Mouse (Mus musculus) hindbrain, embryonic 10.5 days (tissue): ENCODE measurements around the gene Znrd1. TPM values are rescaled to one million over a fixed set of nuclear protein-coding genes. Genes with fewer than 3 reads are reported as not detected.

ENCODE experiments used
- DNase-seq: peaks from one replicate; pipeline ENCODE4 v3.0.0-alpha.2; 2017; ENCODE audit warnings: low spot score
- H3K27ac ChIP-seq: fragments of 300-500 bp; sonication (generic); 2 replicates; pipeline ENCODE4 v1.5.1; 2016; ENCODE audit warnings: mild to moderate bottlenecking, moderate library complexity
- H3K27me3 ChIP-seq: fragments of 300-500 bp; sonication (generic); 2 replicates; pipeline ENCODE4 v1.6.1; 2016; ENCODE audit warnings: mild to moderate bottlenecking; ENCODE audit not compliant: poor library complexity, insufficient read depth, severe bottlenecking
- H3K36me3 ChIP-seq: fragments of 300-500 bp; sonication (generic); 2 replicates; pipeline ENCODE4 v1.6.1; 2016; ENCODE audit warnings: mild to moderate bottlenecking, moderate library complexity
- H3K4me1 ChIP-seq: fragments of 300-500 bp; sonication (generic); replicated peaks from 2 replicates; pipeline ENCODE4 v1.6.1; 2016; ENCODE audit warnings: mild to moderate bottlenecking
- H3K4me3 ChIP-seq: fragments of 300-500 bp; sonication (generic); 2 replicates; pipeline ENCODE4 v1.5.1; 2016; ENCODE audit warnings: mild to moderate bottlenecking, moderate library complexity
- H3K9me3 ChIP-seq: fragments of 300-500 bp; sonication (generic); 2 replicates; pipeline ENCODE4 v1.6.1; 2016; ENCODE audit warnings: mild to moderate bottlenecking, moderate library complexity
- WGBS: fragments of 180-500 bp; shearing (Covaris S2); methylation state at CpG from one replicate; pipeline ENCODE4 v1.1.7; 2016; 5-methylcytosine and 5-hydroxymethylcytosine counted together
- polyA plus RNA-seq: library from polyadenylated mRNA; unstranded; fragments of >200 nt; fragmentation: Nextera tagmentation; extraction: Ambion mirVana; gene quantifications from 2 replicates; pipeline ENCODE4 v1.2.1, GENCODE M21; 2016

The Znrd1 gene
- polyA plus RNA-seq, 1 experiment from 2014 or later: 95.3 TPM

DNA sequence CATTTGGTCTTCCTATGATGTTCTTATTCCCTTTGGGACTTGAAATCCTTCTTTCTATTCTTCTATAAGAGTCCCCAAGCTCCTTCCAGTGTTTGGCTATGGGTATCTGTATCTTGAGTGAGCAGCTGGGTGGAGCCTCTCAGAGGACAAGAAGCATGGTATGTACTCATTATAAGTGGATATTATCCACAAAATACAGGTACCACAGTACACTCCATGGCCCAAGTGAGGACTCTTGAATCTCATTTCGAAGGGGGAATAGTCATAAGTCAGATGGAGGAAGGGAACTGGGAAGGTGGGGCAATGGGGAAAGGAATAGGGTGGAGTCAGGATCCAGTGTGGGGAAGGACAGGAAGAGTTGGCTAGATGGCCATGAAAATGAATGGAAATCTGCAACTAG lies 5.3 kb downstream of the Znrd1 start:
- 85% methylated on average over 1 of the region's 1 CpGs for WGBS
- peaks cover 43% of the 10 kb centered on the region for H3K36me3 ChIP-seq

DNA sequence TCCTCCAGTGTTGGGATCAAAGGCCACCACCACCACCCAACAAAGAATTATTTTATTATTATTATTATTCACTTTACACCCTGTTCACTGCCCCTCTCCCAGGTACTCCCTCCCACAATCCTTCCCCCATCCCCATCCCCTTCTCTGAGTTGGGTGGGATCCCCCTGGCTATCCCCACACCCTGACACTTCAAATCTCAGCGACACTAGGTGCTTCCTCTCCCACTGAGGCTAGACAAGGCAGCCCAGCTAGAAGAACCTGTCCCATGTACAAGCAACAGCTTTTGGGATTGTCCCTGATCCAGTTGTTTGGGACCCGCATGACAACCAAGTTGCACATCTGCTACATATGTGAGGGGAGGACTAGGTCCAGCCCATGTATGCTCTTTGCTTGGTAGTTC lies 5.7 kb downstream of the Znrd1 start:
- no peaks in the 10 kb centered on the region for H3K9me3 ChIP-seq
- peaks cover 43% of the 10 kb centered on the region for H3K36me3 ChIP-seq
- no peak for DNase-seq
- H3K4me3 ChIP-seq: no peak overlapping the region
- peaks cover 5% of the 10 kb centered on the region; the same call in 1 of the 2 replicates for H3K27me3 ChIP-seq
- no peak overlapping the region for H3K27ac ChIP-seq
- peaks cover 23% of the 10 kb centered on the region for H3K4me1 ChIP-seq
- WGBS: 90% methylated on average over 2 of the region's 2 CpGs

More for the DNA sequence above, 5.3 kb downstream of the Znrd1 start:
- Histone ChIP-seq H3K4me3 (no peak overlapping the region), H3K9me3 (no peaks in the 10 kb centered on the region), H3K27me3 (peaks cover 4% of the 10 kb centered on the region; the same call in 1 of the 2 replicates), H3K27ac (no peak overlapping the region), H3K4me1 (peaks cover 23% of the 10 kb centered on the region)
- no peak for DNase-seq

GRCm38 (mm10) chr17:36950981-36951947 lies 7.1 kb downstream of the Znrd1 start, which contains the start of gene Ppp1r11:
TSS of gene Ppp1r11 (minus strand) at chr17:36951741.
- WGBS: 3% methylated on average over 36 of the region's 36 CpGs
- Histone ChIP-seq H3K9me3 (no peaks in the 10 kb centered on the region), H3K27ac (peak within 1 kb of the TSS; percentile 90), H3K27me3 (peaks cover 9% of the 10 kb centered on the region), H3K4me3 (peak within 1 kb of the TSS; percentile 68), H3K36me3 (peaks cover 38% of the 10 kb centered on the region), H3K4me1 (peaks cover 33% of the 10 kb centered on the region)
- DNase-seq: peak; percentile 97

- H3K27me3 ChIP-seq: peaks cover 29% of the 10 kb centered on the region
- WGBS: 91% methylated on average over 8 of the region's 8 CpGs
- no peak for DNase-seq
Measured at GRCm38 (mm10) chr17:36949265-36949664, 9.1 kb downstream of the Znrd1 start.

GRCm38 (mm10) chr17:36948286-36948685 lies 10.1 kb downstream of the Znrd1 start:
- H3K4me1 ChIP-seq: peaks cover 47% of the 10 kb centered on the region
- 76% methylated on average over 1 of the region's 1 CpGs for WGBS
- no peak for DNase-seq

More at GRCm38 (mm10) chr17:36949265-36949664, 9.1 kb downstream of the Znrd1 start:
- Histone ChIP-seq H3K9me3 (no peaks in the 10 kb centered on the region), H3K36me3 (peaks cover 29% of the 10 kb centered on the region), H3K27ac (no peak overlapping the region), H3K4me3 (no peak overlapping the region), H3K4me1 (peaks cover 39% of the 10 kb centered on the region)

DNA sequence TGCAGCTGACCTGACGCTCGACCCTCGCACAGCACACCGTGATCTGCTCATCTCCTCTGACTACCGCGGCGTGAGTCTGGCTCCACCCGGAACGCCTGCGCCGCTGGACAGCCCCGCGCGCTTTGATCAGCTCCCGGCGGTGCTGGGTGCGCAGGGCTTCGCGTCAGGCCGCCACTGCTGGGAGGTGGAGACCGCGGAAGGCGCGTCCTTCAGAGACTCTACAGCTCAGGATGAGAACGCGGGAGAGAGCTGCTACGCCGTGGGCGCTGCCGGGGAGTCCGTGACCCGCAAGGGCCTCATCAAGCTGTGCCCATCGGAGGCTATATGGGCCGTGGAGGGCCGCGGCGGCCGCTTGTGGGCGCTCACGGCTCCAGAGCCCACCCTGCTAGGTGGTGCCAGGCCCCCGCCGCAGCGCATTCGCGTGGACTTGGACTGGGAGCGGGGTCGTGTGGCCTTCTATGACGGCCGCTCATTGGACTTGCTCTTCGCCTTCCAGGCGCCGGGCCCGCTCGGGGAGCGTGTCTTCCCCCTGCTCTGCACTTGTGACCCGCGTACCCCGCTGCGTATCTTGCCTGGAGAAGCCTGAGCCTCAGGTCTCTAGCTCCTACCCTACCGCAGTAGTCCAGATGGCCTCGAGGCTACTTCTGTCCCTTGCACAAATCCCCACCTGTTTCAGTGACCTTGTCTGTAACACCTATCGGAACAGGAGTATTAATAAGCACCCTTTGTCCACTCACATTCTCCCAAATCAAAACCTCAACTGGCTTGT lies 11.1 kb downstream of the Znrd1 start:
- Histone ChIP-seq H3K27me3 (peaks cover 49% of the 10 kb centered on the region), H3K4me3 (peak overlapping the region; percentile 67), H3K36me3 (peaks cover 18% of the 10 kb centered on the region), H3K4me1 (peaks cover 57% of the 10 kb centered on the region), H3K9me3 (no peaks in the 10 kb centered on the region), H3K27ac (peak overlapping the region; percentile 89)
- WGBS: under 1% methylated on average over 62 of the region's 62 CpGs
- DNase-seq: peak; percentile 75

More at GRCm38 (mm10) chr17:36948286-36948685, 10.1 kb downstream of the Znrd1 start:
- Histone ChIP-seq H3K9me3 (no peaks in the 10 kb centered on the region), H3K27me3 (peaks cover 39% of the 10 kb centered on the region), H3K4me3 (no peak overlapping the region), H3K27ac (no peak overlapping the region), H3K36me3 (peaks cover 20% of the 10 kb centered on the region)

DNA sequence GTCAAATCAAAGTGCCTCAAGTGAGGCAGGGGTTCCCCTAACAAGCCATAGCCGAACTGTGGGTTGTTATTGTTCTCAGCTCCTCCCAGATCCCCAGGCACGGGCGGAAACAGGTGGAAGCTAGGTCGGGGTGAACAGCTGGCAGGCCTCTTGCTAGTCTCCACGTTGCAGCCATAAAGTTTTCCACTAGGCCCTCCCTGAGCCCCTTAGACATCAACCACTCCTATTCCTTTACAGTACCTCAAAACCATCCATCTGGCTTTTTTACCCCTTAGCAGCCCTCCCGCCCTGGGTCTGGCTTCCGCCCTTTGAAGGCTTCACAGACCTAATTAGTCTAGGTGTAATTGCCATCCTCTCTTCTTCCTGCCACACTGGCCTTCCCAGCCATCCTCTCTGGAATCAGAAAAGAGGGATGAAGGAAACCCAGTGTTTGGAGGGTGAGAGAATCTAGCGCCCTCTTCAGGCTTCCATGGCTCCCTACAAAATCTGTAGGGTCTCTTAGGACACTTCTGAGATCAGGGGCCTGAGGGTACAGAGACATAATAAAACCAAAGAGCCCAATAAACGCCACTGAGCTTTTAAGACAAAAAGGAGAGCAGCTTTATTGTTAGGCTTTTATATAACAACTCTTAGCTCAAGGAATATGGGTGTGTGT lies 14.1 kb downstream of the Znrd1 start:
- peak; percentile 30 for DNase-seq
- WGBS: 20% methylated on average over 9 of the region's 9 CpGs
- no peaks in the 10 kb centered on the region for H3K9me3 ChIP-seq
- H3K4me3 ChIP-seq: no peak overlapping the region
- H3K27ac ChIP-seq: no peak overlapping the region
- H3K36me3 ChIP-seq: peaks cover 11% of the 10 kb centered on the region
- H3K27me3 ChIP-seq: peaks cover 69% of the 10 kb centered on the region
- peaks cover 41% of the 10 kb centered on the region for H3K4me1 ChIP-seq

DNA sequence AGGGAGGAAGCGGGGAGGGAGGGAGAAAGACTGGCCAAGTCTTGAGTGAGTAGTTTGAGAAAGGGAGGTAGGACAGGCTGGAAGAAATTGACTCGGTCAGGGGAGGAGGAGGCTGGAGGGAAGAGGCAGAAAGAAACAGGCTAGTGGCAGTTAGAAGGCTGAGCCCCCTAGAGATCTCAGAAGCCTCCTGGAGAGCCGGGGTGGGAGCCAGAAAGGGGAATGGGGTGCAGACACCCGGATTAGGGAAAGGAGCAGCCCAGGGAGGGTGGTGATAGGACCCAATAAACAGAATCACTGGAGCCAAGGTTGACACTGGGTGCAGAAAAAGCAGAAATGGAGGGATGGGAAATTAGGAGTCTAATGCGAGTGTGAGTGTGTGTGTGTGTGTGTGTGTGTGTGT lies 14.7 kb downstream of the Znrd1 start:
- Histone ChIP-seq H3K27ac (no peak overlapping the region), H3K36me3 (peaks cover 5% of the 10 kb centered on the region), H3K4me1 (peaks cover 41% of the 10 kb centered on the region), H3K27me3 (peaks cover 72% of the 10 kb centered on the region), H3K9me3 (no peaks in the 10 kb centered on the region), H3K4me3 (peak overlapping the region; percentile 54)
- DNase-seq: no peak
- WGBS: 22% methylated on average over 5 of the region's 5 CpGs

DNA sequence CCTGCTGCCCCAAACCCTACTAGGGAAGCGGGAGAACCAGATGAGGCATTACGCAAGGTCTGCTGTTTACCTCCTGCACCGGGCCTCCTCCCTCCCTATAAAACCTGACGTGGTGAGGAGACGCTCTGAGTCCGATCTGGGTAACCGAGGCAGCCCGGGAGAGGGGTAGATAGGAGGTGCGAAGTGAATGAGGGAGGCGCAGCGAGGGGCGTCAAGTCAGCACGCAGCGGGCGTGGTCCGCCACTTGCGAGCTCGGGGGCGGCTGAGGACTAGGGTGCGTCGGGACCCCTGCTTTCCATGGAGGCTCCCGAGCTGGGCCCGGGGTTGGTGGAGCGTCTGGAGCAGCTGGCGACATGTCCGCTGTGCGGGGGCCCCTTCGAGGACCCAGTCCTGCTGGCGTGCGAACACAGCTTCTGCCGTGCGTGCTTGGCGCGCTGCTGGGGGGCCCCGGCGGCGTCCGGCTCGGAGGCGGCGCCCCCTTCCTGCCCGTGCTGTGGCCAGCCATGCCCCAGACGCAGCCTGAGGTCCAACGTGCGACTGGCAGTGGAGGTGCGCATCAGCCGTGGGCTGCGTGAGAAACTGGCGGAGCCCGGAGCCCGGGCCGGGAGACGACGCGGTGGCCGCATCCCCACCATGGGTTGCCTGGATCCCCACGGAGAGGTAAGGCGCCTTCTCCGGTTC lies 15.4 kb downstream of the Znrd1 start, which contains the start of gene Rnf39:
Rnf39 (plus strand) TSS at position 128 of the 681 bp plus-strand sequence.
- H3K36me3 ChIP-seq: no peaks in the 10 kb centered on the region
- H3K27ac ChIP-seq: 0 out of 2 replicates have a peak within 1 kb of the TSS, but pooled peaks have one; percentile 23
- DNase-seq: peak; percentile 33
- 2% methylated on average over 59 of the region's 59 CpGs for WGBS
- H3K27me3 ChIP-seq: peaks cover 68% of the 10 kb centered on the region
- H3K9me3 ChIP-seq: no peaks in the 10 kb centered on the region
- peaks cover 40% of the 10 kb centered on the region for H3K4me1 ChIP-seq
- H3K4me3 ChIP-seq: peak within 1 kb of the TSS; percentile 54

DNA sequence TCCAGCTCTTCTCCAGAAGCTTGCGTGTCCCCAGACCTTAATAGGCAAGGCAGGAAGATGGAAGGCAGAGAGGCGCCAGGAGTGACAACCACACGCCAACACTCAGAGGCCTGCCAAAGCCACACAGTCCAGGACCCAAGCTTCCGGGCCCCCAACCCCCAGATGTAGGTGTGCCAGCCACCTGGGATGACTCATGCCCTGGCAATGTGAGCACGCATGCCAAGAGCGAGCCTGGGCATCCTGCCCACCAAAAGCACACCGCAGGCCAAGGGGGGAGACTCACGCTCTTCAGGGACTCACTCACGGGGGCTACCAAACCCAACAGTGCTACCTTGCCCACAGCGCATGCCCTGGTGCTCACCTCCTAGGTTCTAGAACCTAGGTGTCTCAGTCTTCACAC lies 16.0 kb downstream of the Znrd1 start:
- Histone ChIP-seq H3K36me3 (no peaks in the 10 kb centered on the region), H3K27me3 (peaks cover 72% of the 10 kb centered on the region), H3K4me3 (peak overlapping the region; percentile 54), H3K9me3 (no peaks in the 10 kb centered on the region), H3K27ac (no peak overlapping the region), H3K4me1 (peaks cover 34% of the 10 kb centered on the region)
- DNase-seq: no peak
- WGBS: 63% methylated on average over 10 of the region's 10 CpGs

DNA sequence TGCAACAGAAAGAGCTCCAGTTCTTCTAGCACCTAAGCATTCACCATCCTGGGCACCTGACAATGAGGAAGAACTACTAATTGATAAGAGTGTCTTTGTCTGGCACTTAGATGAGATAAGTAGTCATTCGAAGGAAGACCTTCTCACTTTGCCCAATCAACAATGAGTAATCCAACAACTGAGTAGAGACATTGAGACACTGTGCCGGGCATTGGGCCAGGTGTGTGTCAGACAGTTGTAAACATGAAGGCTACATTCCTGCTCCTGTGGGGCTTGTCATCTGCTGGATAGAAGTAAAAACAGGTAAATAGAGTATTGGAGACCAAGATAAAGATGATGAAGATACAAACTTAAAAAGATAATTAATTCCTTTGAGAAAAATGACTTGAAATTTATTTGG lies 20.3 kb downstream of the Znrd1 start:
- 86% methylated on average over 2 of the region's 2 CpGs for WGBS
- DNase-seq: no peak
- H3K9me3 ChIP-seq: no peaks in the 10 kb centered on the region

DNA sequence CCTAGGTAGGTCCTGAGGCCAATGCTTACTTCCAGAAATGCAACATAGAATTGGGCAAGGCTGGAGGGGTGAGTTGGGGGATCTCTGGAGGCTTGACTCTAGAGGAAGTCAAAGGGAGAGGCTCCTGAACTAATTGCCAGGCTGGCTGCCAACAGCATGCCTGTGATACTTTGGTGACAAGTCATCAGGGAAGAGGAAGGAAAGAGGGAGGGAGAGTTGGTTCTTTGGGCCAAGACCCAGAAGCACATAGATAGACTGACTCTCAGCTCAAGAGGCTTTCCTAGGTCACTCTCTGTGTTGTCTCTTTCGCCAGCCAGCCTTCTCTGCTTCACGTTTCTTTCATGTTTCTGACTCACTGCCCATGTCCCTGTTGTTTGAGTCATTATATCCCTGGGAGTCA lies 26.6 kb downstream of the Znrd1 start:
- 0 out of 2 replicates have a peak, but pooled peaks cover 2% of the 10 kb centered on the region for H3K4me1 ChIP-seq
- no peaks in the 10 kb centered on the region for H3K9me3 ChIP-seq
- H3K4me3 ChIP-seq: no peak overlapping the region
- no peak for DNase-seq
- H3K36me3 ChIP-seq: no peaks in the 10 kb centered on the region
- no peak overlapping the region for H3K27ac ChIP-seq
- 67% methylated on average over 2 of the region's 2 CpGs for WGBS
- H3K27me3 ChIP-seq: no peaks in the 10 kb centered on the region

More for the DNA sequence above, 20.3 kb downstream of the Znrd1 start:
- Histone ChIP-seq H3K36me3 (no peaks in the 10 kb centered on the region), H3K27ac (no peak overlapping the region), H3K27me3 (peaks cover 36% of the 10 kb centered on the region), H3K4me1 (peaks cover 7% of the 10 kb centered on the region), H3K4me3 (no peak overlapping the region)
